Mouse (Mus musculus): Measurements from ENCODE around the gene Gm9887.
"Not testable (repeated sequence)": the region's sequence is repeated elsewhere in the genome, so short reads cannot be mapped to it uniquely, and the experiment has no call there.

- TF ChIP-seq POLR2A (IDR thresholded peaks at IDR 0.05; ENCODE audit: low read depth, low read length); E2F4 (IDR thresholded peaks at IDR 0.05; ENCODE audit: insufficient replicate concordance, low read depth, low read length); CTCF (conservative IDR thresholded peaks at IDR 0.05 in 1 of 2, IDR thresholded peaks at IDR 0.05 in 1 of 2; ENCODE audit: low read depth in 2 of 2, low read length in 2 of 2); NELFE (IDR thresholded peaks at IDR 0.05; ENCODE audit: low read depth, low read length); ZKSCAN1 (IDR thresholded peaks at IDR 0.05; ENCODE audit: borderline replicate concordance, low read depth, low read length); USF1 (IDR thresholded peaks at IDR 0.05; ENCODE audit: low read depth, low read length); MAX (IDR thresholded peaks at IDR 0.05; ENCODE audit: low read length): not testable (repeated sequence)
These were observed 14.0 kb upstream of the Gm9887 start for GRCm38 (mm10) chr12:69386281-69386732.
